Comparison of ENCODE assay signal across 27 mouse cellular contexts in genomic region chr2:155576656-155577055, GRCm38 (mm10). TPM values are rescaled to one million over a fixed set of nuclear protein-coding genes. Genes with fewer than 3 reads are reported as not detected.
DNase-seq lines count a peak whose midpoint lies in the region; TF ChIP-seq lines count a peak whose summit lies in the region.
"Had no signal": no experiment of that assay in that cellular context is flagged by ENCODE, and none has a peak within 500 bp of the region (broad histone marks: within the 10 kb centered on the region; RNA-seq: fewer than 3 reads in every experiment).

No protein-coding gene starts in this region.

- H3K27me3 ChIP-seq in kidney, adult 2 months (replicated peaks; ENCODE audit: control insufficient read depth, insufficient read depth, low read length), result no peaks in the 10 kb centered on the region
- H3K27me3 ChIP-seq: embryonic facial prominence, embryonic 13.5 days; forebrain, embryonic 13.5 days; heart, embryonic 12.5 days; heart, embryonic 15.5 days had no signal

- TF ChIP-seq CTCF in kidney, adult 2 months (conservative IDR thresholded peaks at IDR 0.05; ENCODE audit: insufficient read depth, insufficient read length, low read depth, low read length), result no peak
- TF ChIP-seq CTCF in lung, adult 2 months (IDR thresholded peaks at IDR 0.05; ENCODE audit: insufficient read depth, low read length), result no peak

- no peak for TF ChIP-seq POLR2A in kidney, adult 2 months (IDR thresholded peaks at IDR 0.05; ENCODE audit: low read depth, low read length)
- TF ChIP-seq POLR2A in lung, adult 2 months (IDR thresholded peaks at IDR 0.05; ENCODE audit: borderline replicate concordance, extremely low read depth, low read depth, low read length), result no peak

- 78% methylated on average over 9 of the region's 9 CpGs for WGBS in kidney, adult 2 months
- 68% methylated on average over 9 of the region's 9 CpGs for WGBS in lung, adult 2 months

- H3K36me3 ChIP-seq in kidney, adult 2 months (ENCODE audit: control insufficient read depth, insufficient read depth, low read length), result peaks cover 12% of the 10 kb centered on the region
- H3K36me3 ChIP-seq: embryonic facial prominence, embryonic 10.5 days had no signal

- no peak overlapping the region; the same call in 1 of the 2 replicates for H3K27ac ChIP-seq in kidney, adult 2 months (ENCODE audit: insufficient read depth, low read depth, low read length)
- H3K27ac ChIP-seq: embryonic facial prominence, embryonic 10.5 days; embryonic facial prominence, embryonic 13.5 days; forebrain, embryonic 13.5 days; gastrocnemius, adult 2 months; heart, embryonic 15.5 days; hindbrain, embryonic 14.5 days; hindbrain, postnatal 0 days had no signal

- H3K4me1 ChIP-seq in kidney, adult 2 months (ENCODE audit: control insufficient read depth, insufficient read depth, low read length), result peaks cover 10% of the 10 kb centered on the region; the same call in 1 of the 2 replicates
- peaks cover 5% of the 10 kb centered on the region for H3K4me1 ChIP-seq in lung, adult 2 months (ENCODE audit: control insufficient read depth, insufficient read depth, low read length)
- H3K4me1 ChIP-seq: embryonic facial prominence, embryonic 10.5 days; embryonic facial prominence, embryonic 13.5 days; forebrain, embryonic 13.5 days; heart, embryonic 12.5 days; heart, embryonic 15.5 days had no signal

- peak; percentile 4 for DNase-seq in kidney, adult 9 months
- DNase-seq in kidney, adult 2 months, result no peak
- DNase-seq in lung, adult 2 months, result peak; percentile 42
- DNase-seq in lung, postnatal 14 days, result no peak
- peak; percentile 42 for DNase-seq in lung, postnatal 36 days
- no peak for DNase-seq in right cerebral cortex, postnatal 10 days (ENCODE audit: low spot score in 2 of 2)
- DNase-seq: adrenal gland, adult 2 months; adrenal gland, postnatal 14 days; cerebellum, adult 11 months; cerebellum, adult 2 months; cerebellum, adult 9-11 months; cerebellum, postnatal 25 days; embryo, embryonic 11 days; gastrocnemius, adult 2 months; gastrocnemius, postnatal 14 days; heart, adult 18-20 months; heart, postnatal 10 days; heart, postnatal 4 days had no signal

- H3K4me3 ChIP-seq in kidney, adult 2 months (ENCODE audit: insufficient read depth, low read depth, low read length), result no peak overlapping the region
- no peak overlapping the region for H3K4me3 ChIP-seq in lung, adult 2 months (replicated peaks; ENCODE audit: extremely low read depth, low read depth, low read length)
- H3K4me3 ChIP-seq: embryonic facial prominence, embryonic 10.5 days; embryonic facial prominence, embryonic 13.5 days; erythroblast, embryonic 14.5 days; forebrain, embryonic 13.5 days; gastrocnemius, adult 2 months; heart, embryonic 12.5 days; heart, embryonic 15.5 days had no signal

RNA-seq across cellular contexts. Expression of gene Gss, which starts 16.0 kb away (rescaled TPM):
- 248 and 308 TPM in 2 replicates for polyA plus RNA-seq in kidney, adult 2 months (2012; rRNA removed)
- 32.7 and 35.4 TPM in 2 replicates for polyA plus RNA-seq in lung, adult 2 months (2012; rRNA removed)

RNA-seq across cellular contexts. Expression of gene Myh7b, which starts 34.4 kb away (rescaled TPM):
- 0.05 TPM in 1 of 2 replicates, not detected in the other for polyA plus RNA-seq in kidney, adult 2 months (2012; rRNA removed)
- 0.07 TPM in 1 of 2 replicates, not detected in the other for polyA plus RNA-seq in lung, adult 2 months (2012; rRNA removed)
- polyA plus RNA-seq: CD4-positive, CD25-positive, alpha-beta regulatory T cell, adult 4 months had no signal

RNA-seq across cellular contexts. Expression of gene Ggt7, which starts 58.6 kb away (rescaled TPM):
- polyA plus RNA-seq in kidney, adult 2 months (2012; rRNA removed), result 2.4 and 4.8 TPM in 2 replicates
- 8.0 and 8.3 TPM in 2 replicates for polyA plus RNA-seq in lung, adult 2 months (2012; rRNA removed)
- polyA plus RNA-seq: erythroblast, embryonic 14.5 days had no signal

RNA-seq across cellular contexts. Expression of gene Acss2, which starts 58.9 kb away (rescaled TPM):
- polyA plus RNA-seq in kidney, adult 2 months (2012; rRNA removed), result 149 and 173 TPM in 2 replicates
- 29.7 and 52.6 TPM in 2 replicates for polyA plus RNA-seq in lung, adult 2 months (2012; rRNA removed)

Comparison
In these comparisons a context has a peak if more than half of its experiments do, and no peak if none do; other contexts are left out.
1. DNase-seq: peak in kidney, adult 9 months (single experiment), lung, adult 2 months (single experiment) and lung, postnatal 36 days (single experiment); none in kidney, adult 2 months (single experiment), lung, postnatal 14 days (single experiment) and right cerebral cortex, postnatal 10 days (0 of 2).